Mouse (Mus musculus): Measurements from ENCODE around the gene Tmem121b.

- TF ChIP-seq EP300 (IDR thresholded peaks at IDR 0.05; ENCODE audit: low read depth): no peak
- TF ChIP-seq CTCF (IDR thresholded peaks at IDR 0.05; ENCODE audit: low read depth): no peak
Observed at GRCm38 (mm10) chr6:120491064-120491463, 2.5 kb downstream of the Tmem121b start.
